8 mouse cellular contexts compared by ENCODE assay signal in genomic region chr7:112473649-112474435, GRCm38 (mm10). TPM values are rescaled to one million over a fixed set of nuclear protein-coding genes. Genes with fewer than 3 reads are reported as not detected.
A peak's percentile ranks its signal among the peaks of the same experiment; 100 is the strongest.
DNase-seq lines count a peak whose midpoint lies in the region; ATAC-seq lines count a peak whose summit lies in the region.

No protein-coding gene starts in this region.

- no peaks in the 10 kb centered on the region for H3K36me3 ChIP-seq in heart, embryonic 15.5 days
- no peaks in the 10 kb centered on the region for H3K36me3 ChIP-seq in embryonic facial prominence, embryonic 10.5 days (replicated peaks)
- H3K36me3 ChIP-seq in intestine, embryonic 14.5 days (ENCODE audit: control insufficient read depth, insufficient read depth, low read length) = no peaks in the 10 kb centered on the region
- H3K36me3 ChIP-seq in limb, embryonic 15.5 days = no peaks in the 10 kb centered on the region

- ATAC-seq in heart, embryonic 15.5 days (replicated peaks; ENCODE audit: insufficient number of reproducible peaks, insufficient read depth, low FRiP score, low read depth) = no peak
- peak; percentile 55; the same call in 1 of the 2 replicates for ATAC-seq in intestine, embryonic 14.5 days (replicated peaks; ENCODE audit: low FRiP score, low TSS enrichment, low read depth)
- ATAC-seq in limb, embryonic 15.5 days (ENCODE audit: insufficient number of reproducible peaks, low FRiP score, low TSS enrichment, low read depth) = no peak

- H3K4me3 ChIP-seq in heart, embryonic 15.5 days = no peak overlapping the region
- peak overlapping the region; percentile 31; the same call in 1 of the 2 replicates for H3K4me3 ChIP-seq in embryonic facial prominence, embryonic 10.5 days
- H3K4me3 ChIP-seq in intestine, embryonic 14.5 days (ENCODE audit: low read depth, low read length) = no peak overlapping the region
- H3K4me3 ChIP-seq in limb, embryonic 15.5 days = no peak overlapping the region

- H3K9ac ChIP-seq in heart, embryonic 15.5 days = no peak overlapping the region
- no peak overlapping the region for H3K9ac ChIP-seq in intestine, embryonic 14.5 days (ENCODE audit: low read length)
- H3K9ac ChIP-seq in limb, embryonic 15.5 days = no peak overlapping the region

- 29% methylated on average over 14 of the region's 14 CpGs for WGBS in heart, embryonic 15.5 days
- 23% methylated on average over 14 of the region's 14 CpGs for WGBS in embryonic facial prominence, embryonic 10.5 days
- 27% methylated on average over 14 of the region's 14 CpGs for WGBS in intestine, embryonic 14.5 days
- 13% methylated on average over 14 of the region's 14 CpGs for WGBS in limb, embryonic 15.5 days

- no peaks in the 10 kb centered on the region for H3K9me3 ChIP-seq in heart, embryonic 15.5 days (replicated peaks)
- H3K9me3 ChIP-seq in embryonic facial prominence, embryonic 10.5 days = no peaks in the 10 kb centered on the region
- no peaks in the 10 kb centered on the region for H3K9me3 ChIP-seq in intestine, embryonic 14.5 days (ENCODE audit: control insufficient read depth, low read length)
- H3K9me3 ChIP-seq in limb, embryonic 15.5 days = no peaks in the 10 kb centered on the region

- H3K27me3 ChIP-seq in heart, embryonic 15.5 days = no peaks in the 10 kb centered on the region
- H3K27me3 ChIP-seq in embryonic facial prominence, embryonic 10.5 days (replicated peaks; ENCODE audit: low read depth, poor library complexity, severe bottlenecking) = no peaks in the 10 kb centered on the region
- no peaks in the 10 kb centered on the region for H3K27me3 ChIP-seq in intestine, embryonic 14.5 days (replicated peaks; ENCODE audit: control insufficient read depth, insufficient read depth, low read length)
- H3K27me3 ChIP-seq in limb, embryonic 15.5 days = no peaks in the 10 kb centered on the region

- 0 out of 2 replicates have a peak overlapping the region, but pooled peaks have one; percentile 20 for H3K27ac ChIP-seq in heart, embryonic 15.5 days
- H3K27ac ChIP-seq in embryonic facial prominence, embryonic 10.5 days (replicated peaks) = peak overlapping the region; percentile 81
- H3K27ac ChIP-seq in intestine, embryonic 14.5 days (ENCODE audit: low read depth) = peak overlapping the region; percentile 78
- H3K27ac ChIP-seq in limb, embryonic 15.5 days = peak overlapping the region; percentile 71

- DNase-seq in heart, adult 8-10 months (ENCODE audit: low spot score) = no peak
- peak; percentile 57 for DNase-seq in embryonic facial prominence, embryonic 10.5 days (ENCODE audit: low spot score)
- no peak for DNase-seq in intestine, embryonic 14.5 days (ENCODE audit: low spot score)
- DNase-seq in frontal cortex, postnatal 25 days (ENCODE audit: low spot score in 2 of 2) = no peak
- no peak for DNase-seq in thymus, postnatal 0 days (ENCODE audit: low spot score)
- DNase-seq in gastrocnemius, postnatal 36 days = no peak

- H3K4me1 ChIP-seq in heart, embryonic 15.5 days (replicated peaks) = peaks cover 45% of the 10 kb centered on the region
- peaks cover 56% of the 10 kb centered on the region for H3K4me1 ChIP-seq in embryonic facial prominence, embryonic 10.5 days
- H3K4me1 ChIP-seq in intestine, embryonic 14.5 days (replicated peaks; ENCODE audit: control insufficient read depth, insufficient read depth, low read length) = peaks cover 31% of the 10 kb centered on the region
- peaks cover 45% of the 10 kb centered on the region for H3K4me1 ChIP-seq in limb, embryonic 15.5 days

- intact Hi-C loops in gastrocnemius, postnatal 36 days (cut with DNase I) = loop anchor here (5.0 kb wide), 1 partner anchor 203 kb away; the partner anchor contains the start of gene Tead1

- H3K4me2 ChIP-seq in heart, embryonic 15.5 days = no peak overlapping the region
- no peak overlapping the region for H3K4me2 ChIP-seq in intestine, embryonic 14.5 days (ENCODE audit: low read length)
- H3K4me2 ChIP-seq in limb, embryonic 15.5 days = 0 out of 2 replicates have a peak overlapping the region, but pooled peaks have one; percentile 7

RNA-seq across cellular contexts. Expression of gene Parva, which starts 46.5 kb away (rescaled TPM):
- polyA plus RNA-seq in heart, embryonic 15.5 days (2015; fragmentation: Nextera tagmentation; extraction: Ambion mirVana) = 74.6 and 83.2 TPM in 2 replicates
- total RNA-seq in heart, adult 8-10 months (2022) = 10 to 100 TPM; 42.6 to 46.1 (median 44.5) TPM
- 62.7 and 70.3 TPM in 2 replicates for polyA plus RNA-seq in embryonic facial prominence, embryonic 10.5 days (2016; fragmentation: Nextera tagmentation; extraction: Ambion mirVana)
- 102 and 114 TPM in 2 replicates for polyA plus RNA-seq in intestine, embryonic 14.5 days (2014; fragmentation: Nextera tagmentation; extraction: Ambion mirVana)
- 89.9 and 95.9 TPM in 2 replicates for polyA plus RNA-seq in limb, embryonic 15.5 days (2015; fragmentation: Nextera tagmentation; extraction: Ambion mirVana)
- polyA plus RNA-seq in thymus, postnatal 0 days (2015; fragmentation: Nextera tagmentation; extraction: Ambion mirVana) = 11.0 and 12.1 TPM in 2 replicates
- 10 to 100 TPM; 14.5 to 17.3 TPM for total RNA-seq in gastrocnemius, postnatal 36 days (2021)

Comparison
In these comparisons a context has a peak if more than half of its experiments do, and no peak if none do; other contexts are left out.
1. H3K27ac ChIP-seq: peak in every context shown above with its lines; median percentile 81 in embryonic facial prominence, embryonic 10.5 days; 78 in intestine, embryonic 14.5 days; 71 in limb, embryonic 15.5 days; 20 in heart, embryonic 15.5 days.